Mouse (Mus musculus) forebrain, postnatal 0 days (tissue): Measurements from ENCODE around the gene Stt3b. TPM values are rescaled to one million over a fixed set of nuclear protein-coding genes. Genes with fewer than 3 reads are reported as not detected.

Experiments used
- ATAC-seq: fragments of 200-750 bp; cut with Nextera tagmentation; 2 replicates; pipeline ENCODE4 v1.8.0; 2017; ENCODE audit warnings: mild to moderate bottlenecking, moderate library complexity
- DNase-seq: peaks from one replicate; pipeline ENCODE4 v3.0.0-alpha.2; 2015
- H3K27ac ChIP-seq: fragments of 300-500 bp; sonication (generic); 2 replicates; pipeline ENCODE4 v1.5.1; 2014; ENCODE audit warnings: low read depth, mild to moderate bottlenecking, antibody characterized with exemption, low read length, moderate library complexity, mixed read lengths
- H3K27me3 ChIP-seq: fragments of 300-500 bp; sonication (generic); 2 replicates; pipeline ENCODE4 v1.6.1; 2014; ENCODE audit warnings: mild to moderate bottlenecking, low read length, mixed read lengths; ENCODE audit not compliant: insufficient read depth
- H3K36me3 ChIP-seq: fragments of 300-500 bp; sonication (generic); 2 replicates; pipeline ENCODE4 v1.6.1; 2014; ENCODE audit warnings: mild to moderate bottlenecking, moderate library complexity; ENCODE audit not compliant: insufficient read depth
- H3K4me1 ChIP-seq: fragments of 300-500 bp; sonication (generic); 2 replicates; pipeline ENCODE4 v1.6.1; 2014; ENCODE audit warnings: antibody characterized with exemption; ENCODE audit not compliant: insufficient read depth
- H3K4me2 ChIP-seq: fragments of 300-500 bp; sonication (generic); 2 replicates; pipeline ENCODE4 v1.6.1; 2014; ENCODE audit warnings: low read depth, mild to moderate bottlenecking, moderate library complexity
- H3K4me3 ChIP-seq: fragments of 300-500 bp; sonication (generic); 2 replicates; pipeline ENCODE4 v1.5.1; 2014; ENCODE audit warnings: low read depth, low read length, mixed read lengths
- H3K9ac ChIP-seq: fragments of 300-500 bp; sonication (generic); 2 replicates; pipeline ENCODE4 v1.6.1; 2014; ENCODE audit warnings: mild to moderate bottlenecking
- H3K9me3 ChIP-seq: fragments of 300-500 bp; sonication (generic); 2 replicates; pipeline ENCODE4 v1.6.1; 2016; ENCODE audit warnings: low read length
- CTCF ChIP-seq: sonication (generic); IDR thresholded peaks from 2 replicates; pipeline ENCODE4 v1.5.1; 2016; ENCODE audit warnings: antibody characterized with exemption, control low read depth, low read depth
- WGBS: fragments of 180-500 bp; shearing (Covaris S2); extraction: QIAGEN DNeasy Blood & Tissue Kit; methylation state at CpG from one replicate; pipeline ENCODE4 v1.1.7; 2014; 5-methylcytosine and 5-hydroxymethylcytosine counted together
- polyA plus RNA-seq: library from polyadenylated mRNA; unstranded; fragments of >200 nt; fragmentation: Nextera tagmentation; extraction: Ambion mirVana; gene quantifications from 2 replicates; pipeline ENCODE4 v1.2.1, GENCODE M21; 2015
- total RNA-seq: library from RNA; depleted of rRNA; stranded (reverse); fragments of >200 nt; gene quantifications from 2 replicates; pipeline ENCODE4 v1.2.3, GENCODE M21; 2014

Stt3b gene
- total and polyA plus RNA-seq, 2 experiments from 2014 or later: 53.5 to 73.3 TPM

DNA sequence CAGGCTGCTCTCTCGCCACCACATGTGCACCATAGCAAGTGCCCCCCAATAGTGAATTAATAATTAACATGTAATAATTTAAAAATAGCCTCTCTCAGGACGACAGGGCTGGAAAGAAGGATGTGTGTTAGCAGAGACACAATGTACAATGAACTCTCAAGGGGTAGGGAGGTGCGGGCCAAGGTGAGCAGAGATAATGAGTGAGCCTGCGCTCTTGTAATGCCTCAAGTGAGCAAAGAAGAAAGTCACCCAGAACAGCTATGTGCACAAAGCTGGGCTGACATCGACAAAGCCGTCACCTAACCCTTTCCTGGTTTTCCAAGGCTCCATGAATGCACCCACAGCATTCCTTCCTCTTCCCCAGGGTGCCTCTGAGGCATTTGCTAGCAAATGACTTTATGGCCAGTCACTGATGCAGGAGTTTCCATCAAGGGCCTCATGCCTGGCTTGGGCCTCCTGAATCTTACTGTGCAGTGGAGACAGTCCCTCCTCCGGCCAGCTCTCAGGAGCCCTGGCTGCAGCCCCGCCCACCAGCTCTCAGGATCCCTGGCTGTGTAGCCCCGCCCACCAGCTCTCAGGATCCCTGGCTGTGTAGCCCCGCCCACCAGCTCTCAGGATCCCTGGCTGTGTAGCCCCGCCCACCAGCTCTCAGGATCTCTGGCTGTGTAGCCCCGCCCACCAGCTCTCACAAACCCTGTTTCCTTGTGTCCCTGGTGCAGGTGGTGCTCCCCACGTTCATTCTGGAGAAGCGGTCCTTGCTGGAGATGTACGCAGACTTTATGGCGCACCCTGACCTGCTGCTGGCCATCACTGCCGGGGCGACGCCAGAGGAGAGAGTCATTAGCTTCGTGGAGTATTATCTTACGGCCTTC, 94.2 kb downstream of the Stt3b start:
- H3K9me3 ChIP-seq: no peaks in the 10 kb centered on the region
- DNase-seq (no peak), ATAC-seq (no peak)
- H3K4me1 ChIP-seq: no peaks in the 10 kb centered on the region
- 36% methylated on average over 21 of the region's 21 CpGs for whole genome bisulfite sequencing
- no peak overlapping the region for H3K4me3 ChIP-seq
- H3K27me3 ChIP-seq: no peaks in the 10 kb centered on the region
- no peak overlapping the region for H3K9ac ChIP-seq
- no peak overlapping the region for H3K27ac ChIP-seq
- H3K4me2 ChIP-seq: no peak overlapping the region
- TF ChIP-seq CTCF: no peak
- no peaks in the 10 kb centered on the region for H3K36me3 ChIP-seq

DNA sequence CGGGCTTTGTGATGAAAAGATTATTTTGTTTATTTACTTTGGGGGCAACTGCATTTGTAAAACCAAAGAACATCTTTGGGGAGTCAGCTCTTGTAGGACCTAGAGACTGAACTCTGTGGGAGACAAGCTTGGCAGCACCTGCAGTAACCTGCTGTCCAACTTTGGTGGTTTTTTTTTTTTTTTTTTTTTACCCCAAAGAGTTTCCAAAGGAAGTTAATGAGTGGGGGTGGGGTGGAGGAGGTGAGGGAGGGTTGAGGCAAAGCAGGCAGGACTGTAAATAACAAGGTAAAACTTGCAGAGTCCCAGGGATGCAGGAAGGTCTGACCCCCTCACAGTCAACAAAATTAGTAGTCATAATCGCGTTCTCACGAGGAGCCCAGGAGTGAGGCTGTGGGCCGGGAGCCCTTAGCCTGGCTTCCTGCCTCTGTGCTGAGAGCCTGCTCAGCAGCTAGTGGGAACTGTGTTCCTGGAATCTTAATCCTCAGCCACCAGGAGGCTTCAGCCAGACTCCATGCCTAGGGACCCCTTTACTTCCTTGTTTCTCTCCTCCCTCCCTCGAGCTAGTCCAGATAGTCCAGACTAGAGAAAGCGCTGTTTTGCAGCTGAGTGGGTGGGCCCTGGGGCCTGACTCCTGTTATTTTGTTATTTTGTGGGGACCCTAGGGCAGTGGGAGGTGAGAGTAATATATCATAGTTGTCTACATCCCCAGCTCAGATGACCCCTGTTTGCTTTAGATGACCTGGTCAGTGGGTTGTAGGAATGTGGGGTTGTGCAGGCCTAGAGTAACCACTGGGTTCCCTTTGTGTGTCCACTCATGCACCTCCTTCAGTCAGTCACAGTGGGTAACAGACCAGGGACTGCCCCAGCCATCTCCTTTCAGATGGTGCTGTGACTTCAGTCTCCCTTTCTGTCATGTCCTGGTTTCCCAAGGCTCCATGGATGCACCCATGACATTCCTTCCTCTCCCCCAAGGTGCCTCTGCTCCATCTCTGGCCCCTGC, 95.3 kb downstream of the Stt3b start:
- H3K4me2 ChIP-seq: no peak overlapping the region
- no peak; the same call in 1 of the 2 replicates for TF ChIP-seq CTCF
- no peaks in the 10 kb centered on the region for H3K27me3 ChIP-seq
- H3K36me3 ChIP-seq: no peaks in the 10 kb centered on the region
- ATAC-seq (no peak), DNase-seq (no peak)
- no peaks in the 10 kb centered on the region for H3K9me3 ChIP-seq
- H3K9ac ChIP-seq: no peak overlapping the region
- no peak overlapping the region for H3K27ac ChIP-seq
- H3K4me1 ChIP-seq: no peaks in the 10 kb centered on the region
- 28% methylated on average over 7 of the region's 7 CpGs for WGBS
- no peak overlapping the region for H3K4me3 ChIP-seq

DNA sequence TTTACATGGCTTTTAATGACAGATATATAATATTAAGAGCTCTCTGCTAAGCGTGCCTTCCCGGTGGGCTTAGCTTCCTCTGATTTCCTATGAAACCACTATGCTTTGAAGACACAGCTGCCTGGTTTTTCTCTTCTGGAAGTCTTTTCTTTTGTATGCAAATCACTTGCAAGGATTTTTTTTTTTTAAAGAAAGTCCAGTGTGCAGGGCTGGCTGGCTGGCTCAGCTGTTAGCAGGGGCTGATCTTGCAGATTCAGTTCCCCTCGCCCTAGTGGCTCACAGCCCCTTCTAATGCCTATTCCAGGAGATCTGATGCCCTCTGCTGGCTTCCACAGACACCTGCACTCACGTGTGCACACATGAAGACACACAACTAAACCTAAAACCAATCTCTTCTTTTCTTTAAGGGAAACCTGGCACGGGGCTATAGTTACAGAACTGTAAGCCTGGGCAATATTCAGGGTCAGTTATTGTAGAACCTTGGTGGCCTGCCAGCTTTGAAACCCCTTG, 96.4 kb downstream of the Stt3b start:
- Histone ChIP-seq H3K36me3 (no peaks in the 10 kb centered on the region), H3K9me3 (no peaks in the 10 kb centered on the region), H3K27me3 (no peaks in the 10 kb centered on the region), H3K9ac (no peak overlapping the region), H3K4me2 (no peak overlapping the region), H3K27ac (no peak overlapping the region), H3K4me1 (no peaks in the 10 kb centered on the region), H3K4me3 (no peak overlapping the region)
- 83% methylated on average over 5 of the region's 5 CpGs for WGBS
- no peak for ATAC-seq
- DNase-seq: no peak
- peak; percentile 19; the same call in 1 of the 2 replicates for TF ChIP-seq CTCF

DNA sequence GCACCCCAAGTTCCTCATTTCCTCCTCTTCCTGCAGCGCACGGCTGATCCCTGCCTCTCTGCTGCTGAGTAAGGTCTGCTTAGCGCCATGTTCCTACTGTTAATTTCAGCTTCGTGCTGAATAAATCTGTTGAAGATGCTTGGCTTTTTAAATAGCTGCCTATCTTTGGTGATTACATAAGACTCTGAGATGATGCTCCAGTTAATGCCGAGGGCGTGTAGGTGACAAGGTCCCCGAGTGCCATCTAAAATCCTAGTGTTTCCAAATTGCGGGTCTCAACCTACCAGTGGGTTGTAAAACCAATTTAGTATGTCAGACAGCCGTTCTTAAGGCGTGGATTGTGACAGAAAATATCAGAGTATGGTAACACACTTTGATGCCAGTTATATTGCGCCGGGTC, 99.7 kb downstream of the Stt3b start:
- H3K27me3 ChIP-seq: no peaks in the 10 kb centered on the region
- no peaks in the 10 kb centered on the region for H3K36me3 ChIP-seq
- H3K9me3 ChIP-seq: no peaks in the 10 kb centered on the region
- ATAC-seq (peak; percentile 29; the same call in 1 of the 2 replicates), DNase-seq (no peak)
- H3K4me1 ChIP-seq: no peaks in the 10 kb centered on the region
- H3K9ac ChIP-seq: no peak overlapping the region
- 82% methylated on average over 12 of the region's 12 CpGs for WGBS
- no peak overlapping the region for H3K27ac ChIP-seq
- no peak overlapping the region for H3K4me3 ChIP-seq
- H3K4me2 ChIP-seq: no peak overlapping the region
- TF ChIP-seq CTCF: no peak

DNA sequence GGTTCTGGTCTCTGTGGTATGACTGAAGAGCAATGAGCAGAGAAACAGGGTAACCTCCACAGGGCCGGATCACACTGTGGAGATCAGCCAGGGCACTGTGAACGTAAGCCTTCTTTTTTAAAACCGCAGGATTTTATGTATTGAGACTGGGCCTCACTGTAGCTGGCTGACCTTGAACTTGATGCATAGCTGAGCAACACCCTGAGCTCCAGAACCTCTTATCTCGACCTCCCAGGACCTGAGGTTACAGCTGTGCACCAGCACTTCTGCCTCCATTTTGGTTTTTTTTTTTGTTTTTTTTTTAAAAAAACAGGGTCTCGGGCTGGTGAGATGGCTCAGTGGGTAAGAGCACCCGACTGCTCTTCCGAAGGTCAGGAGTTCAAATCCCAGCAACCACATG, 100.5 kb downstream of the Stt3b start:
- ATAC-seq (no peak), DNase-seq (no peak)
- no peak for TF ChIP-seq CTCF
- no peaks in the 10 kb centered on the region for H3K36me3 ChIP-seq
- H3K27ac ChIP-seq: no peak overlapping the region
- no peak overlapping the region for H3K4me2 ChIP-seq
- H3K27me3 ChIP-seq: no peaks in the 10 kb centered on the region
- no peak overlapping the region for H3K9ac ChIP-seq
- 89% methylated on average over 7 of the region's 7 CpGs for WGBS
- H3K9me3 ChIP-seq: no peaks in the 10 kb centered on the region
- H3K4me1 ChIP-seq: no peaks in the 10 kb centered on the region
- H3K4me3 ChIP-seq: no peak overlapping the region

DNA sequence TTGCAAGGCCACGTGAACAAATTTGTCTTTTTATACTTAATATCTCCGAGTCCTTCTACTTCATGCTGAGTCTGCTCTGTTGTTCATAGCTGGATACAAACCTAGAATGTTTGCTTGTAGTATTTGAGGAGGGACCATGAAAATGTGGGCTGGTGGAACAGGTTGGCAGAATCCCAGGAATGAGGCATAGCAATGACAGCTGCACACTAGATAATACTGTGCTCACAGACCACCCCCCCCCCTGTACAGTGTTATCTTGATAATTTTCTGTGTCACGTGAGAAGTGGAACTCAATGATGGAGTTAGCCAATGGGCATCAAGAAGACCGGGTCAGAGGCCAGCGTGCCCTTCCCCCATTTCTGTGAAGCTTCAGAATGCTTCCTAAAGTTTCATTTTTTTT, 104.0 kb downstream of the Stt3b start:
- WGBS: 61% methylated on average over 5 of the region's 5 CpGs
- H3K9ac ChIP-seq: no peak overlapping the region
- H3K4me3 ChIP-seq: no peak overlapping the region
- no peaks in the 10 kb centered on the region for H3K9me3 ChIP-seq
- no peak overlapping the region for H3K4me2 ChIP-seq
- peak; percentile 21 for DNase-seq
- no peak for TF ChIP-seq CTCF
- no peak for ATAC-seq
- H3K36me3 ChIP-seq: no peaks in the 10 kb centered on the region
- H3K27ac ChIP-seq: no peak overlapping the region
- no peaks in the 10 kb centered on the region for H3K27me3 ChIP-seq
- no peaks in the 10 kb centered on the region for H3K4me1 ChIP-seq
